Mouse (Mus musculus) erythroblast, embryonic 14.5 days (primary cell): ENCODE results near the gene Tle2.

ENCODE experiments used
- GATA1 ChIP-seq: IDR thresholded peaks from 2 replicates; pipeline ENCODE4 v1.6.1; 2012; ENCODE audit warnings: low read length, inconsistent platforms, mixed read lengths
- TAL1 ChIP-seq: IDR thresholded peaks from 3 replicates; pipeline ENCODE4 v1.6.1; 2012; ENCODE audit warnings: low read length, inconsistent platforms, mixed read lengths

- TF ChIP-seq GATA1: no peak
- TF ChIP-seq TAL1: no peak
Observed at GRCm38 (mm10) chr10:81593935-81594334, 19.6 kb downstream of the Tle2 start.
